Mouse (Mus musculus) hindbrain, embryonic 13.5 days (tissue): ENCODE data around the gene Gm49373. TPM values are rescaled to one million over a fixed set of nuclear protein-coding genes. Genes with fewer than 3 reads are reported as not detected.

Experiments used
- ATAC-seq: fragments of 200-750 bp; cut with Nextera tagmentation; 2 replicates; pipeline ENCODE4 v1.8.0; 2017; ENCODE audit warnings: moderate TSS enrichment; ENCODE audit not compliant: low FRiP score
- H3K27ac ChIP-seq: fragments of 300-500 bp; sonication (generic); 2 replicates; pipeline ENCODE4 v1.5.1; 2015; ENCODE audit warnings: inconsistent platforms, mild to moderate bottlenecking, moderate library complexity
- H3K27me3 ChIP-seq: fragments of 300-500 bp; sonication (generic); 2 replicates; pipeline ENCODE4 v1.6.1; 2015; ENCODE audit warnings: mild to moderate bottlenecking, inconsistent platforms
- H3K36me3 ChIP-seq: fragments of 300-500 bp; sonication (generic); 2 replicates; pipeline ENCODE4 v1.6.1; 2015; ENCODE audit warnings: mild to moderate bottlenecking, inconsistent platforms
- H3K4me1 ChIP-seq: fragments of 300-500 bp; sonication (generic); replicated peaks from 2 replicates; pipeline ENCODE4 v1.6.1; 2015; ENCODE audit warnings: inconsistent platforms
- H3K4me2 ChIP-seq: fragments of 300-500 bp; sonication (generic); 2 replicates; pipeline ENCODE4 v1.6.1; 2015; ENCODE audit warnings: inconsistent platforms, mild to moderate bottlenecking, moderate library complexity
- H3K4me3 ChIP-seq: fragments of 300-500 bp; sonication (generic); 2 replicates; pipeline ENCODE4 v1.5.1; 2015; ENCODE audit warnings: mild to moderate bottlenecking, inconsistent platforms
- H3K9ac ChIP-seq: fragments of 300-500 bp; sonication (generic); 2 replicates; pipeline ENCODE4 v1.6.1; 2015; ENCODE audit warnings: mild to moderate bottlenecking, inconsistent platforms
- H3K9me3 ChIP-seq: fragments of 300-500 bp; sonication (generic); 2 replicates; pipeline ENCODE4 v1.6.1; 2016; ENCODE audit warnings: inconsistent platforms
- WGBS: fragments of 180-500 bp; shearing (Covaris S2); methylation state at CpG from one replicate; pipeline ENCODE4 v1.1.7; 2015; 5-methylcytosine and 5-hydroxymethylcytosine counted together
- polyA plus RNA-seq: library from polyadenylated mRNA; unstranded; fragments of >200 nt; fragmentation: Nextera tagmentation; extraction: Ambion mirVana; gene quantifications from 2 replicates; pipeline ENCODE4 v1.2.1, GENCODE M21; 2015

Gene Gm49373
- polyA plus RNA-seq, 1 experiment from 2014 or later = 2.4 TPM

DNA sequence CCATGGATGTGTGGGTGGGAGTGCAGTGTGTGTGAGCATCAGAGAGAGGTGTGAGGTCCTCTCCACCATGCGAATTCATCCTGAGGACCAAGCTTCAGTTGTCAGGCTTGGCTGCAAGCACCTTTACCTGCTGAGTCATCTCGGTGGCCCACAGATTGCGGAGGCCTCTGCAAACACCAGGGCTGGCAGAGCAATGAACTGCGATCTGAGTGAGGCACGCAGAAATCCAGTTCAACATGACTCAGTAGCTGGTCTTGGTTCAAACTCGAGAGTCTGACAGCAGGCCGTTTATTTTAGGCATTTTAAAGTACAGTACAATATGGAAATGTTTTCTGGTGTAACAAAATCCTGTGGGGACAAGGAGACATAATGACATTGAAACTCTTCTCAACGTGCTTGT is 24.9 kb upstream of the Gm49373 start:
- WGBS = 88% methylated on average over 8 of the region's 8 CpGs
- no peak overlapping the region for H3K4me3 ChIP-seq
- peaks cover 7% of the 10 kb centered on the region; the same call in 1 of the 2 replicates for H3K36me3 ChIP-seq
- no peak for ATAC-seq
- no peak overlapping the region for H3K27ac ChIP-seq
- no peak overlapping the region for H3K4me2 ChIP-seq
- no peaks in the 10 kb centered on the region for H3K9me3 ChIP-seq
- H3K4me1 ChIP-seq = peaks cover 8% of the 10 kb centered on the region; the same call in 1 of the 2 replicates
- H3K9ac ChIP-seq = no peak overlapping the region
- H3K27me3 ChIP-seq = no peaks in the 10 kb centered on the region

- Histone ChIP-seq H3K27me3 (no peaks in the 10 kb centered on the region), H3K9ac (no peak overlapping the region), H3K4me1 (peaks cover 12% of the 10 kb centered on the region), H3K36me3 (no peaks in the 10 kb centered on the region), H3K4me3 (no peak overlapping the region), H3K27ac (no peak overlapping the region), H3K4me2 (no peak overlapping the region), H3K9me3 (no peaks in the 10 kb centered on the region)
- no peak for ATAC-seq
- 76% methylated on average over 4 of the region's 4 CpGs for WGBS
Measured at GRCm38 (mm10) chr9:21095958-21096357, 23.1 kb upstream of the Gm49373 start.

DNA sequence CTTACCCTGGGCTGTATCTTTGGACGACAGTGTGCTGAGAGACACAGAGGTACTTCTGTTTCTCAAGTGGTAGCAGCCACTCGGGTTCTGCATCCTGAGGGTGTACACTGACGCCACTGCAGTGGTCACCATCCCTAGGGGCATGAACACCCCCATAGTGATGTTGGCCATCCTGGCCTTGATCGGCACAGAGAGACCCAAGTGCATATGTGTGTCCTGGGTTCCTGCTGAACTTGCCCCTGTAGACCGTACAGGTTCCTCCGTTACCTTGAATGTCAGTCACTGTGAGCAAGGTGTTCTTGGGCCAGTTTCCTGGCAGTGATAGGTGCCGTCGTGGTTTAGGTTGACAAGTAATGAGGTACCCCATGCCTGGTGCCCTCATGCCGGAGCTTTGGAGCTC is 20.5 kb upstream of the Gm49373 start:
- Histone ChIP-seq H3K4me1 (peaks cover 30% of the 10 kb centered on the region), H3K9me3 (no peaks in the 10 kb centered on the region), H3K4me3 (no peak overlapping the region), H3K4me2 (no peak overlapping the region), H3K27ac (no peak overlapping the region), H3K27me3 (no peaks in the 10 kb centered on the region), H3K36me3 (peaks cover 18% of the 10 kb centered on the region), H3K9ac (no peak overlapping the region)
- no peak for ATAC-seq
- 97% methylated on average over 9 of the region's 9 CpGs for WGBS

DNA sequence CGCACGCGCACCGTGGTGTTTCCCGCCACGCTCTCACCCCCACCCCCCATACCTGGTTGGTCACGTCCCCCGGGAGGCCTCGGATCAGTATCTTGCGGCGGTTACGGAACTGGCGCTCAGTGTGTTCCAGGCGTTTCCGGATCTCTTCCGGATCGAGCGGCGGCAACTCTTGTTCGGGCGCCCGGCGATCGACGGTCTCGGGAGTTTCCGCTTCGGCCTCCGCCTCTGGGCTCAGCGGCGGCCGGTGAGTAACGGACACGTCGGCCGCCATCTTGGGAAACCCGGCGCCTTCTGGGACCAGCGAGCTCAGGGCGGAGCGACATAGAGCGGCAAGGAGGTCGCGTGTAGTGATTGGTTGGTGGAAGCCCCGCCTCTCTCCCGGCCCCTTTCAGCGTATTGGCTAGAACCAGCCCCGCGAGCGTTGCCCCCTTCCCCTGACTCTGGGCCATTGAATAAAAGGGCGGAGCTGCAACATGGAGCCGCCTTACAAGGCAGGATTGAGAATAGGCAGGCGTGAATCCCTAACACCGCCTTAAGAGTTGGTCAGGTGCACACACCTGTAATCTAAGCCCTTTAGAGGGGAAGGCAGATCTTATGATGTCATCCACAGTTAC is 18.9 kb upstream of the Gm49373 start, which contains the start of the genes Gm38431 and Raver1:
TSS of gene Gm38431 (minus strand) at position 291 of the 614 bp plus-strand sequence.
TSS of gene Raver1 (minus strand) at position 302 of the 614 bp plus-strand sequence.
- ATAC-seq = peak; percentile 99
- under 1% methylated on average over 54 of the region's 54 CpGs for WGBS
- peaks cover 33% of the 10 kb centered on the region for H3K36me3 ChIP-seq
- peak within 1 kb of the TSS; percentile 66 for H3K4me3 ChIP-seq
- no peaks in the 10 kb centered on the region for H3K27me3 ChIP-seq
- no peaks in the 10 kb centered on the region for H3K9me3 ChIP-seq
- H3K4me2 ChIP-seq = peak within 1 kb of the TSS; percentile 84
- peak within 1 kb of the TSS; percentile 78 for H3K9ac ChIP-seq
- H3K27ac ChIP-seq = peak within 1 kb of the TSS; percentile 93
- H3K4me1 ChIP-seq = peaks cover 30% of the 10 kb centered on the region

DNA sequence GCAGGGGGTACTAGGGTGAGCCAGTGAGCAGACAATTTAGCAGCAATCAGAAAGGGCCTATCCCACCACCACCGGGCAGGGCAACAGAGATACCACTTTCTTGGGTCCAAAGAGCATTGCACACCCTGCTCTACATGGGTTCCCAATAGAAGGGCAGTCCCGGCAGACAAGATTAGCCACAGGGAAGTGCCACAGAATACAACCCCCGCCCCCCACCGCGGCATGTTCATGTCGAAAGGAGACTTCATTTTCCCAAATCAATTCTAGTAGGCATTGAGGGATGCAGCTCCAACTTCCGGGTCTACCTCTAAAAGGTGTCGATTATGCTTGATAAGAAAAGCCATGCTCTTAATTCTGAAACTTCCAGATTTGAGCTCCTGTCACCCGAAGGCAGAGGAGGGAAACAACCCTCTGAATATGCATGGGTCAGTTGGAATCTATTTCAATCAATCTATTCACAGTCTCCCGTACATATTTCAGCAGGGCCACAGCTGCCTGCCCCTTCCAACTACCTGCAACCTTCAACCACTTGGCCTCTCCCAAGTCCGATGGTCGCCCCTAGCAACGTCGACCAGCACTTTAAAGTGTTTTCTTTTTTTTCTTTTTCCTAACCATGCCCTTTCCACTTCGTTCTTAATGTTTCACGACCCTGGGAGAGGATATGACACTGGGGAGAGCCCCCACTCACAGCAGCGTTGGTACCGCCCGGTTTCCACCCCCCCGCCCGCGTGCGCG is 18.2 kb upstream of the Gm49373 start:
- peak overlapping the region; percentile 84 for H3K4me2 ChIP-seq
- H3K9me3 ChIP-seq = no peaks in the 10 kb centered on the region
- 4% methylated on average over 24 of the region's 24 CpGs for WGBS
- H3K9ac ChIP-seq = peak overlapping the region; percentile 78
- H3K27me3 ChIP-seq = no peaks in the 10 kb centered on the region
- H3K27ac ChIP-seq = peak overlapping the region; percentile 93
- H3K36me3 ChIP-seq = peaks cover 40% of the 10 kb centered on the region
- H3K4me3 ChIP-seq = peak overlapping the region; percentile 66
- ATAC-seq = peak; percentile 46; the same call in 1 of the 2 replicates
- H3K4me1 ChIP-seq = peaks cover 30% of the 10 kb centered on the region

DNA sequence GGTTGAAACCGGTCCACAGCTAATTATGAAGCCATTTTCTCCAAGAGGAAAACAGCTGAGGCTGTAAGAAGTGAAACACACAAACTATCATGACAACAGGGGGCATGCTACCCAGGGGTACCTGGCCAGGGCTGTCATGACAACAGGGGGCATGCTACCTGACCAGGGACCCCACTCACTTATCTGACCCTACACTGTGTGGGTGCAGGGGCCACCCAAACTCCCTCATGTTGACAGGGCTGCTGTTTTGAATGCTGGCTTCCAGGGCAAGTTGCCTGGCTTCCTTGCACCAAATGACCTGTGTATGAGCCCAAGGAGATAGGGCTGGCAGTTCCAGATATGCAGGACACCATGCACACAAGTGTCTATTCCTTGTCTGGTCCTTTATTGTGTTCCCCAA is 17.6 kb upstream of the Gm49373 start:
- H3K4me1 ChIP-seq = peaks cover 31% of the 10 kb centered on the region
- no peaks in the 10 kb centered on the region for H3K27me3 ChIP-seq
- peak overlapping the region; percentile 84 for H3K4me2 ChIP-seq
- H3K9me3 ChIP-seq = no peaks in the 10 kb centered on the region
- WGBS = 79% methylated on average over 1 of the region's 1 CpGs
- H3K9ac ChIP-seq = peak overlapping the region; percentile 78
- H3K36me3 ChIP-seq = peaks cover 46% of the 10 kb centered on the region
- H3K4me3 ChIP-seq = peak overlapping the region; percentile 66
- 0 out of 2 replicates have a peak overlapping the region, but pooled peaks have one; percentile 93 for H3K27ac ChIP-seq
- ATAC-seq = no peak

DNA sequence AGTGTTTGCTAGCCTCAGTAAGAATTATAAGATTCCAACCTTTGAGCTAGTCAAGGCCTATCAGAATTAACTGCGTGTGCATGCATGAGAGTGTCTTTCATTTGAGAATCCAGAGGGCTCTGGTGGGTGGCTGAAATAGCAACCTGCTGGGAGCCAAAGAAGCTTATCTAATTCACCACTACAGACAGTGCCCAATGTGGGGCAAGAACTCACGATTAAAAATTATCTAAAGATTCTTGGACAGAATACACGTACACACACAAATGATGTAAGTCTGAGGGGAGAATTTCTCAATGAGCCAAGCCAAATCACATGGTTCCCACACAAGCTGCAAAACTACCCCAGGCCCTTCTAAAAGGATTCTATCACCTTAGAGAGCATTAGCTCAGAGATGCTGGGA is 10.4 kb upstream of the Gm49373 start:
- no peak overlapping the region for H3K4me2 ChIP-seq
- H3K27me3 ChIP-seq = no peaks in the 10 kb centered on the region
- H3K9ac ChIP-seq = no peak overlapping the region
- no peak overlapping the region for H3K27ac ChIP-seq
- H3K4me3 ChIP-seq = no peak overlapping the region
- no peak for ATAC-seq
- H3K9me3 ChIP-seq = no peaks in the 10 kb centered on the region
- H3K36me3 ChIP-seq = peaks cover 94% of the 10 kb centered on the region
- H3K4me1 ChIP-seq = 0 out of 2 replicates have a peak, but pooled peaks cover 3% of the 10 kb centered on the region
- WGBS = 92% methylated on average over 3 of the region's 3 CpGs

- peaks cover 96% of the 10 kb centered on the region for H3K36me3 ChIP-seq
- no peak overlapping the region for H3K4me2 ChIP-seq
- no peak for ATAC-seq
- 87% methylated on average over 9 of the region's 9 CpGs for WGBS
- no peaks in the 10 kb centered on the region for H3K27me3 ChIP-seq
- H3K27ac ChIP-seq = no peak overlapping the region
- 0 out of 2 replicates have a peak, but pooled peaks cover 3% of the 10 kb centered on the region for H3K4me1 ChIP-seq
- no peak overlapping the region for H3K4me3 ChIP-seq
- H3K9me3 ChIP-seq = no peaks in the 10 kb centered on the region
- no peak overlapping the region for H3K9ac ChIP-seq
Measured at GRCm38 (mm10) chr9:21081127-21081526, 8.2 kb upstream of the Gm49373 start.

DNA sequence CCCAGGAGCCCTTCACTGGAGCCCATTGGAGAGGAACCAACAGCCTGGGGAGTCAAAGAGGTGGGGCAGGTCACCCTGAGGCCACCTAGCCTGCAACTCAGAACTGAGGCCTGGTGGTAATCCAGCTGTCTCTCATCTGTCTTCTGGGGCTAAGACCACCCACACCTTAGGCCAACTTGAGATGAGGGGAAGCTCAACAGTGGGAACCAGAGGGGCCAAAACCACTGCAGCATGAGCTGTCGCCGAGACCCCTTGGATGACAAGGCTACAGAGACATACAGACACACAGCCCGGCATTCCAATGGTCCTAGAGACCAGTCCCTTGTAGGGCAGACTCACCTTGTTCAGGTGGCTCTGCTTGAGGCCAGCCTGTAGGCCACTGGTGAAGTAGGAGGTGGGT is 2.7 kb upstream of the Gm49373 start:
- Histone ChIP-seq H3K27me3 (no peaks in the 10 kb centered on the region), H3K4me2 (no peak overlapping the region), H3K4me1 (peaks cover 27% of the 10 kb centered on the region), H3K9me3 (no peaks in the 10 kb centered on the region), H3K4me3 (no peak overlapping the region), H3K9ac (no peak overlapping the region), H3K27ac (no peak overlapping the region), H3K36me3 (peaks cover 70% of the 10 kb centered on the region)
- ATAC-seq = no peak
- 91% methylated on average over 3 of the region's 3 CpGs for WGBS

- H3K27ac ChIP-seq = no peak overlapping the region
- H3K36me3 ChIP-seq = peaks cover 61% of the 10 kb centered on the region
- H3K4me2 ChIP-seq = peak overlapping the region; percentile 85; the same call in 1 of the 2 replicates
- ATAC-seq = no peak
- no peaks in the 10 kb centered on the region for H3K27me3 ChIP-seq
- H3K4me1 ChIP-seq = peaks cover 27% of the 10 kb centered on the region
- no peaks in the 10 kb centered on the region for H3K9me3 ChIP-seq
- 86% methylated on average over 1 of the region's 1 CpGs for WGBS
- H3K4me3 ChIP-seq = no peak overlapping the region
- H3K9ac ChIP-seq = no peak overlapping the region
Measured at GRCm38 (mm10) chr9:21074173-21074572, 1.3 kb upstream of the Gm49373 start.

DNA sequence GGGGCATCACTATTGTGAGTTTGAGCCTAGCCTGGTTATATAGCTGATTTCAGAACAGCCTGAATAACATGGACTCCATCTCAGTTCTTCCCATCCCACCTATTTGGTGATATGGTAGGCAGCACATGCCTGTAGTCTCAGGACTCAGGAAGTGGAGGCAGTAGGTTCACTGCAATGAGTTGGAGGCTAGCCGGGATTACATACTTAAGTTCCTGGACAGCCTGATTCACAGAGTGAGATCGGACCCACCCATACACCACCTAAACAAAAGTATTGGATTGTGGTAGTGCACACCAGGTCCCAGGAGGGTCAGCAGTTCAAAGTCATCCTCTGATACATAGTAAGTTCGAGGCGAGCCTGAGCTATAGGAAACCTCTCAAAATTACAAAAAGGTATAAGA is 255 bp downstream of the Gm49373 start:
- H3K4me1 ChIP-seq = peaks cover 27% of the 10 kb centered on the region

GRCm38 (mm10) chr9:21067006-21067684 is 5.8 kb downstream of the Gm49373 start, which contains the start of gene Zglp1:
Zglp1 (minus strand) TSS chr9:21067093.
- 89% methylated on average over 27 of the region's 27 CpGs for WGBS
- no peak within 1 kb of the TSS for H3K4me3 ChIP-seq
- no peaks in the 10 kb centered on the region for H3K9me3 ChIP-seq
- H3K9ac ChIP-seq = no peak within 1 kb of the TSS
- no peak for ATAC-seq
- H3K27me3 ChIP-seq = no peaks in the 10 kb centered on the region
- peaks cover 68% of the 10 kb centered on the region for H3K36me3 ChIP-seq
- no peak within 1 kb of the TSS for H3K4me2 ChIP-seq
- no peak within 1 kb of the TSS for H3K27ac ChIP-seq
- peaks cover 9% of the 10 kb centered on the region for H3K4me1 ChIP-seq

More for the DNA sequence above, 255 bp downstream of the Gm49373 start:
- H3K9me3 ChIP-seq = no peaks in the 10 kb centered on the region
- H3K4me3 ChIP-seq = peak overlapping the region; percentile 91
- H3K36me3 ChIP-seq = peaks cover 50% of the 10 kb centered on the region
- peak overlapping the region; percentile 91 for H3K9ac ChIP-seq
- H3K27ac ChIP-seq = no peak overlapping the region
- peak; percentile 4 for ATAC-seq
- H3K4me2 ChIP-seq = peak overlapping the region; percentile 85
- 21% methylated on average over 4 of the region's 4 CpGs for WGBS
- H3K27me3 ChIP-seq = no peaks in the 10 kb centered on the region
